Mouse (Mus musculus) bone marrow, adult 2 months (tissue): Measurements from ENCODE around the gene Pfas. TPM values are rescaled to one million over a fixed set of nuclear protein-coding genes. Genes with fewer than 3 reads are reported as not detected.
A peak's percentile ranks its signal among the peaks of the same experiment; 100 is the strongest.
"Not testable (repeated sequence)": the region's sequence is repeated elsewhere in the genome, so short reads cannot be mapped to it uniquely, and the experiment has no call there.

ENCODE experiments used
- H3K27ac ChIP-seq: fragments of 200-500 bp; 2 replicates; pipeline ENCODE4 v1.5.1; 2012; ENCODE audit warnings: low read depth, mild to moderate bottlenecking, control low read depth, inconsistent platforms, low read length; ENCODE audit not compliant: control insufficient read depth, poor library complexity, insufficient read depth
- H3K4me1 ChIP-seq: fragments of 200-500 bp; 2 replicates; pipeline ENCODE4 v1.6.1; 2011; ENCODE audit warnings: low read length; ENCODE audit not compliant: control insufficient read depth, insufficient read depth
- H3K4me3 ChIP-seq: fragments of 200-500 bp; replicated peaks from 2 replicates; pipeline ENCODE3; 2011; ENCODE audit warnings: mild to moderate bottlenecking, low read depth, low read length, control low read depth; ENCODE audit not compliant: control insufficient read depth
- CTCF ChIP-seq: fragments of 200-500 bp; IDR thresholded peaks from 2 replicates; pipeline ENCODE4 v1.5.1; 2011; ENCODE audit warnings: low read length, control low read depth; ENCODE audit not compliant: control insufficient read depth, insufficient read depth
- POLR2A ChIP-seq: fragments of 200-500 bp; IDR thresholded peaks from 2 replicates; pipeline ENCODE4 v1.6.1; 2011; ENCODE audit warnings: low read depth, mild to moderate bottlenecking, control low read depth, low read length, borderline replicate concordance; ENCODE audit not compliant: control insufficient read depth
- WGBS: fragments of 180-500 bp; shearing (Covaris S2); methylation state at CpG from one replicate; pipeline ENCODE4 v1.1.7; 2018; 5-methylcytosine and 5-hydroxymethylcytosine counted together
- polyA plus RNA-seq: library from polyadenylated mRNA; stranded (reverse); fragments of >200 nt; gene quantifications from 2 replicates; pipeline ENCODE4 v1.2.4, GENCODE M21; 2011; ENCODE audit warnings: low replicate concordance; ENCODE audit not compliant: missing spikeins, insufficient read depth, insufficient read length

Pfas gene
- polyA plus RNA-seq, 1 experiment = 34.4 TPM

GRCm38 (mm10) chr11:69028805-69029204, 20.5 kb upstream of the Pfas start:
- no peak for TF ChIP-seq POLR2A
- peak; percentile 16; the same call in 1 of the 2 replicates for TF ChIP-seq CTCF
- H3K27ac ChIP-seq = no peak overlapping the region
- H3K4me1 ChIP-seq = peaks cover 3% of the 10 kb centered on the region; the same call in 1 of the 2 replicates
- no peak overlapping the region for H3K4me3 ChIP-seq
- 71% methylated on average over 2 of the region's 2 CpGs for WGBS

- H3K27ac ChIP-seq = no peak overlapping the region
- H3K4me1 ChIP-seq = no peaks in the 10 kb centered on the region; the same call in 1 of the 2 replicates
- WGBS = 83% methylated on average over 3 of the region's 3 CpGs
- H3K4me3 ChIP-seq = no peak overlapping the region
- no peak for TF ChIP-seq CTCF
- no peak for TF ChIP-seq POLR2A
Measured at GRCm38 (mm10) chr11:69026562-69026961, 18.3 kb upstream of the Pfas start.

- no peak for TF ChIP-seq POLR2A
- no peak for TF ChIP-seq CTCF
Measured at GRCm38 (mm10) chr11:69020691-69021090, 12.4 kb upstream of the Pfas start.

GRCm38 (mm10) chr11:69016755-69017154, 8.5 kb upstream of the Pfas start:
- TF ChIP-seq POLR2A (no peak), CTCF (no peak)
- no peak overlapping the region for H3K27ac ChIP-seq

More at GRCm38 (mm10) chr11:69020691-69021090, 12.4 kb upstream of the Pfas start:
- Histone ChIP-seq H3K27ac (no peak overlapping the region), H3K4me3 (no peak overlapping the region), H3K4me1 (no peaks in the 10 kb centered on the region; the same call in 1 of the 2 replicates)

GRCm38 (mm10) chr11:69015644-69016441, 7.6 kb upstream of the Pfas start, which contains the start of gene Ctc1:
Ctc1 (plus strand) TSS chr11:69015911.
- Histone ChIP-seq H3K4me1 (peaks cover 2% of the 10 kb centered on the region; the same call in 1 of the 2 replicates), H3K4me3 (peak within 1 kb of the TSS; percentile 84), H3K27ac (peak within 1 kb of the TSS; percentile 69)
- under 1% methylated on average over 38 of the region's 38 CpGs for WGBS
- peak; percentile 72 for TF ChIP-seq CTCF
- TF ChIP-seq POLR2A = peak; percentile 96

More at GRCm38 (mm10) chr11:69016755-69017154, 8.5 kb upstream of the Pfas start:
- Histone ChIP-seq H3K4me3 (peak overlapping the region; percentile 84), H3K4me1 (no peaks in the 10 kb centered on the region; the same call in 1 of the 2 replicates)
- whole genome bisulfite sequencing = 58% methylated on average over 3 of the region's 3 CpGs

- peaks cover 2% of the 10 kb centered on the region; the same call in 1 of the 2 replicates for H3K4me1 ChIP-seq
- peak overlapping the region; percentile 95 for H3K27ac ChIP-seq
- H3K4me3 ChIP-seq = peak overlapping the region; percentile 88
- TF ChIP-seq CTCF (no peak), POLR2A (0 out of 2 replicates have a peak, but pooled peaks have one; percentile 39)
- under 1% methylated on average over 18 of the region's 18 CpGs for WGBS
Measured at GRCm38 (mm10) chr11:69012071-69012601, 3.9 kb upstream of the Pfas start.

- Histone ChIP-seq H3K4me3 (peak overlapping the region; percentile 34), H3K27ac (peak overlapping the region; percentile 49; the same call in 1 of the 2 replicates)
- not testable (repeated sequence) for H3K4me1 ChIP-seq
- WGBS = 29% methylated on average over 2 of the region's 2 CpGs
Measured at GRCm38 (mm10) chr11:69011445-69011844, 3.2 kb upstream of the Pfas start.

- 83% methylated on average over 15 of the region's 15 CpGs for WGBS
- Histone ChIP-seq H3K4me1 (peaks cover 2% of the 10 kb centered on the region; the same call in 1 of the 2 replicates), H3K27ac (no peak overlapping the region), H3K4me3 (no peak overlapping the region)
- TF ChIP-seq CTCF = no peak
- TF ChIP-seq POLR2A = no peak
Measured at GRCm38 (mm10) chr11:69010400-69011323, 2.4 kb upstream of the Pfas start.
